Mouse (Mus musculus): ENCODE results near the gene Vapa.

GRCm38 (mm10) chr17:65579766-65580165 is 33.6 kb downstream of the Vapa start:
- TF ChIP-seq MAX (IDR thresholded peaks at IDR 0.05): no peak
- no peak for TF ChIP-seq CTCF (IDR thresholded peaks at IDR 0.05; ENCODE audit: control insufficient read depth, insufficient read depth, insufficient read length)
- no peak for TF ChIP-seq USF1 (IDR thresholded peaks at IDR 0.05; ENCODE audit: low read depth)
- no peak for TF ChIP-seq MYOG (IDR thresholded peaks at IDR 0.05; ENCODE audit: control insufficient read depth, extremely low read depth, insufficient read length)
